Mouse (Mus musculus): Measurements from ENCODE around the gene Mlc1.
A peak's percentile ranks its signal among the peaks of the same experiment; 100 is the strongest.

The Mlc1 gene

GRCm38 (mm10) chr15:88978281-88979137 is at the start of gene Mlc1:
Gene Mlc1 (minus strand): TSS chr15:88979007.
- DNase-seq: peak; percentile 21

- DNase-seq: no peak
These were observed 41.7 kb upstream of the Mlc1 start for GRCm38 (mm10) chr15:89020492-89020891.

GRCm38 (mm10) chr15:89020085-89020484 is 41.3 kb upstream of the Mlc1 start:
- no peak for DNase-seq

- no peak for DNase-seq
These were observed 37.9 kb upstream of the Mlc1 start for GRCm38 (mm10) chr15:89016722-89017121.

- no peak for DNase-seq
These were observed 29.0 kb upstream of the Mlc1 start for GRCm38 (mm10) chr15:89007781-89008180.

GRCm38 (mm10) chr15:89007002-89007401 is 28.2 kb upstream of the Mlc1 start:
- no peak for DNase-seq

- DNase-seq: no peak
These were observed 22.4 kb upstream of the Mlc1 start for GRCm38 (mm10) chr15:89001245-89001644.

- no peak for DNase-seq
These were observed 21.6 kb upstream of the Mlc1 start for GRCm38 (mm10) chr15:89000367-89000766.

- no peak for DNase-seq
These were observed 20.3 kb upstream of the Mlc1 start for GRCm38 (mm10) chr15:88999124-88999523.

GRCm38 (mm10) chr15:88998636-88999035 is 19.8 kb upstream of the Mlc1 start:
- no peak for DNase-seq

- no peak for DNase-seq
These were observed 10.4 kb upstream of the Mlc1 start for GRCm38 (mm10) chr15:88989236-88989635.

- no peak for DNase-seq
These were observed 3.8 kb upstream of the Mlc1 start, which contains the start of gene Mov10l1 for GRCm38 (mm10) chr15:88982534-88983079. Gene Mov10l1 (plus strand): TSS chr15:88982909.

- no peak for DNase-seq
These were observed 285 bp upstream of the Mlc1 start for GRCm38 (mm10) chr15:88979138-88979446.

GRCm38 (mm10) chr15:88972300-88972699 is 6.5 kb downstream of the Mlc1 start:
- DNase-seq: no peak

- DNase-seq: no peak
These were observed 14.7 kb downstream of the Mlc1 start for GRCm38 (mm10) chr15:88964070-88964578.

- DNase-seq: no peak
These were observed 21.3 kb downstream of the Mlc1 start for GRCm38 (mm10) chr15:88957522-88957921.

GRCm38 (mm10) chr15:88955342-88955741 is 23.5 kb downstream of the Mlc1 start:
- no peak for DNase-seq

- DNase-seq: no peak
These were observed 24.3 kb downstream of the Mlc1 start, which contains the start of gene Ttll8 for GRCm38 (mm10) chr15:88954368-88955072. Gene Ttll8 (minus strand): TSS chr15:88954418.

- DNase-seq: no peak
These were observed 27.6 kb downstream of the Mlc1 start for GRCm38 (mm10) chr15:88951246-88951645.

- no peak for DNase-seq
These were observed 32.0 kb downstream of the Mlc1 start for GRCm38 (mm10) chr15:88946851-88947250.

GRCm38 (mm10) chr15:88943896-88944551 is 34.8 kb downstream of the Mlc1 start:
- no peak for DNase-seq

GRCm38 (mm10) chr15:88942783-88943182 is 36.0 kb downstream of the Mlc1 start:
- DNase-seq: no peak

- DNase-seq: no peak
These were observed 41.5 kb downstream of the Mlc1 start for GRCm38 (mm10) chr15:88937291-88937650.
